26 mouse cellular contexts compared by ENCODE assay signal in genomic region chr6:126588761-126589160, GRCm38 (mm10). TPM values are rescaled to one million over a fixed set of nuclear protein-coding genes. Genes with fewer than 3 reads are reported as not detected.
A peak's percentile ranks its signal among the peaks of the same experiment; 100 is the strongest.
DNase-seq lines count a peak whose midpoint lies in the region; TF ChIP-seq lines count a peak whose summit lies in the region.
"Had no signal": no experiment of that assay in that cellular context is flagged by ENCODE, and none has a peak within 500 bp of the region (broad histone marks: within the 10 kb centered on the region; RNA-seq: fewer than 3 reads in every experiment).

No protein-coding gene starts in this region.

- H3K27ac ChIP-seq in left cerebral cortex, adult 2 months: peak overlapping the region; percentile 4; the same call in 1 of the 2 replicates
- peak overlapping the region; percentile 1; the same call in 1 of the 2 replicates for H3K27ac ChIP-seq in cortical plate, adult 2 months (ENCODE audit: insufficient read depth, low read length)
- H3K27ac ChIP-seq: embryonic facial prominence, embryonic 12.5 days; embryonic facial prominence, embryonic 15.5 days; heart, adult 2 months; heart, embryonic 10.5 days; heart, embryonic 13.5 days; hindbrain, embryonic 14.5 days; hindbrain, postnatal 0 days had no signal

- DNase-seq in cerebellum, postnatal 25 days: peak; percentile 41 to 44
- no peak for DNase-seq in cerebellum, adult 8-10 months
- DNase-seq in left cerebral cortex, adult 2 months (ENCODE audit: extremely low spot score in 1 of 2, low spot score in 2 of 2): no peak
- no peak for DNase-seq in left cerebral cortex, adult 9 months (ENCODE audit: low spot score in 2 of 2)
- peak; percentile 69 for DNase-seq in brain, adult 2 months (ENCODE audit: low read depth, low spot score)
- DNase-seq: adrenal gland, adult 8-10 months; cerebellum, adult 18-20 months; cerebellum, postnatal 10 days; forebrain, postnatal 0 days; gastrocnemius, postnatal 10 days; gastrocnemius, postnatal 36 days; heart, adult 2 months; heart, postnatal 14 days; heart, postnatal 4 days had no signal

- TF ChIP-seq CTCF in left cerebral cortex, adult 2 months (IDR thresholded peaks at IDR 0.05): no peak
- no peak for TF ChIP-seq CTCF in cortical plate, adult 2 months (IDR thresholded peaks at IDR 0.05; ENCODE audit: extremely low read depth, insufficient read depth, low read length)

- intact Hi-C loops in left cerebral cortex, adult 2 months (cut with DNase I): loop anchor here (5.0 kb wide), 1 partner anchor 54 kb away; no protein-coding TSS in a partner anchor

- no peak overlapping the region for H3K4me3 ChIP-seq in left cerebral cortex, adult 2 months
- no peak overlapping the region for H3K4me3 ChIP-seq in cortical plate, adult 2 months (ENCODE audit: insufficient read depth, low read length)
- H3K4me3 ChIP-seq: embryonic facial prominence, embryonic 12.5 days; embryonic facial prominence, embryonic 15.5 days; heart, adult 2 months; heart, embryonic 10.5 days; heart, embryonic 13.5 days had no signal

- TF ChIP-seq POLR2A in cortical plate, adult 2 months (IDR thresholded peaks at IDR 0.05; ENCODE audit: extremely low read depth, insufficient read depth, low read length): no peak

- H3K4me1 ChIP-seq in cortical plate, adult 2 months (ENCODE audit: control insufficient read depth, insufficient read depth, low read length): peaks cover 19% of the 10 kb centered on the region
- H3K4me1 ChIP-seq: heart, embryonic 10.5 days; heart, embryonic 13.5 days had no signal

RNA-seq across cellular contexts. Expression of gene Kcna5, which starts 53.5 kb away (rescaled TPM):
- 1 to 10 TPM; 4.2 to 5.6 TPM for total RNA-seq in left cerebral cortex, adult 2 months (2021)
- 0.93 and 1.9 TPM in 2 replicates for polyA plus RNA-seq in cortical plate, adult 2 months (2012; rRNA removed)
- total RNA-seq: granulocyte monocyte progenitor cell, adult 5-6 weeks; MEL had no signal
- polyA plus RNA-seq: C2C12; CD4-positive, CD25-positive, alpha-beta regulatory T cell, adult 4 months; inflammation-experienced regulatory T-cells, adult 6 months had no signal

RNA-seq across cellular contexts. Expression of gene Kcna1, which starts 57.4 kb away (rescaled TPM):
- 100 to 1,000 TPM; 120 to 122 TPM for total RNA-seq in left cerebral cortex, adult 2 months (2021)
- polyA plus RNA-seq in cortical plate, adult 2 months (2012; rRNA removed): 27.2 and 30.1 TPM in 2 replicates
- total RNA-seq: granulocyte monocyte progenitor cell, adult 5-6 weeks; MEL had no signal
- polyA plus RNA-seq: C2C12; CD4-positive, CD25-positive, alpha-beta regulatory T cell, adult 4 months; inflammation-experienced regulatory T-cells, adult 6 months had no signal

Comparison
In these comparisons a context has a peak if more than half of its experiments do, and no peak if none do; other contexts are left out.
1. DNase-seq: peak in cerebellum, postnatal 25 days (2 of 2) and brain, adult 2 months (single experiment); none in cerebellum, adult 8-10 months (single experiment), left cerebral cortex, adult 2 months (0 of 2) and left cerebral cortex, adult 9 months (0 of 2).